Mouse (Mus musculus): ENCODE measurements at regions not wholly inside any gene's neighbourhood (a gene's known extent, or its start where the extent isn't known, plus 50 kb on each side); places are given as distances from the start of the nearest gene placed in this dataset.
A peak's percentile ranks its signal among the peaks of the same experiment; 100 is the strongest.

DNA sequence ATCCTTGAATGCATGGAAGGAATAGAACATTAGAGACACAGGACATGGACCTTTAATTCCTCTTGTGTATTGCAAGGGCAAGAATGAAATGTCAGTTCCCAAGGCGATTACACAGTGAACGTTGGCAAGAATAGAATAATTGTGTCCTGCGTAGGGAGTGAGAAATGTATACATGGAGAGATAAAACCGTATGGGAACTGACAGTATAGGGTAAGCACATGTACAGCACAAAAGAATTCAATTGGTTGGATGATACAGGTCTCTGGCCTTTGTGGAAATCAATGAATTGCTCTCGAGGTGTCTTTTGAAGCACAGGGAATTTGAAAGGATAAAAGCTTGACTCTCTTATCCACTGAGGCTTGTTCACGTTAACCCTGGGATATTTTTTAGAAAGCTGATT is 415.4 kb upstream of the Dph6 start:
- no peaks in the 10 kb centered on the region for H3K9me3 ChIP-seq (ENCODE audit: control insufficient read depth, low read length)
- no peak overlapping the region for H3K27ac ChIP-seq (ENCODE audit: low read length)
- no peaks in the 10 kb centered on the region for H3K27me3 ChIP-seq (replicated peaks; ENCODE audit: control insufficient read depth, insufficient read depth, low read length)
- H3K36me3 ChIP-seq (ENCODE audit: control insufficient read depth, insufficient read depth) = no peaks in the 10 kb centered on the region
- H3K9ac ChIP-seq (replicated peaks; ENCODE audit: low read depth, low read length) = no peak overlapping the region
- H3K4me2 ChIP-seq (ENCODE audit: low read length) = no peak overlapping the region
- no peak for ATAC-seq
- H3K4me1 ChIP-seq (replicated peaks; ENCODE audit: control insufficient read depth, insufficient read depth, low read length) = no peaks in the 10 kb centered on the region
- H3K4me3 ChIP-seq (replicated peaks; ENCODE audit: low read length) = no peak overlapping the region
- WGBS = 50% methylated on average over 6 of the region's 6 CpGs

DNA sequence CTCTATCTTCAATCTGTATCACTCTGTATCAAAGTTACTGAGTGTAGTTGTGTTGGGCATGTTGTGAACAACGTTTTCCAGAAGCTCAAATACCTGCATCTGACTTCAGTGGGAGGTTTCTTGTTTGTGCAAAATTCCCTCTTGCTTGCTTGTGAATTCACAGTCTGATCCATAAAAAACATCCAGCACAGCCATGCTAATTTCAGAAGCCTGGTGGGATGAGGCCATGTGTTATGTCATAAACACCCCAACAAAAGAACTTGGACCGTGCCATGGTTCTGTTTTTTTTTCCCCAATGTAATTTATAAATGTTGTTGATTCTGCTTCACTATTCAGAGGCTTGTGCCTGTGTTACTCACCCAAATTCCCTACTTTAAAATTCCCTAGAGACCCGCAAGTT is 415.9 kb upstream of the Dph6 start:
- H3K27ac ChIP-seq (ENCODE audit: low read length) = no peak overlapping the region
- no peaks in the 10 kb centered on the region for H3K36me3 ChIP-seq (ENCODE audit: control insufficient read depth, insufficient read depth)
- H3K4me2 ChIP-seq (ENCODE audit: low read length) = no peak overlapping the region
- no peak for ATAC-seq
- H3K27me3 ChIP-seq (replicated peaks; ENCODE audit: control insufficient read depth, insufficient read depth, low read length) = no peaks in the 10 kb centered on the region
- WGBS = 79% methylated on average over 3 of the region's 3 CpGs
- H3K9ac ChIP-seq (replicated peaks; ENCODE audit: low read depth, low read length) = no peak overlapping the region
- H3K4me1 ChIP-seq (replicated peaks; ENCODE audit: control insufficient read depth, insufficient read depth, low read length) = no peaks in the 10 kb centered on the region
- no peaks in the 10 kb centered on the region for H3K9me3 ChIP-seq (ENCODE audit: control insufficient read depth, low read length)
- H3K4me3 ChIP-seq (replicated peaks; ENCODE audit: low read length) = no peak overlapping the region

DNA sequence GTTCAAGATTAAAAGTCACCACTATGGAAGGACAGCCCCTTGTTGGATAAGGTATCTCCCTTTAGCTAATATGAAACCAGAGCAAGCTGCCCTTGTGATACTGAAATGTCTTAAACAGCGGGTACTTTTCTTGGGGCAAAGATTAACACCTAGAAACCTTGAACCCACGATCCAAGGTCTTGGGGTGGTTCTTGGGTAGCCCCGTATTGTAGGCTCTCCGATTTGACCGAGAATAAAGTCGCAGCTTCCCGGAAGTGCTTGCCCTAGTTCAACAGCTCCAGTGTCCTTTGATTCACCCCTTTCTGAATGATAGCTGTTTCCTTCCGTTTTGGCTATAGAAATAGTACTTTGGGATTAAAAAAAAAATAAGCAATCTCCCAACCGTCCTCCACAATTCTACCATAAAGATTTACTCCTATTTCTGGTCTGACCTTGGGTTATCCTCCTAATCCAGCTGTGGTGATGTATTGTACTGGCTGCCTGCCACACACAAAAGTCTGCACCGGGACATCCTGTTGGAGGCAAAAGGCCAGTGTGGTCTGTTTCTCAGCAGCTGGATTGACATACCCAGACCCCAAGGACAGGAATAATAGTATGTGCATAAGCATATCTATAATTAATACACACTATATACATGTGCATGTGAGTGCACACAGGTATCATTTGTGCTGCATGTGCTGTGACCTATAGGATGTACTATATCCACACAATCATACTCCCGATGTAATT is 427.0 kb upstream of the Dph6 start:
- no peak overlapping the region for H3K4me2 ChIP-seq (ENCODE audit: low read length)
- H3K27ac ChIP-seq (ENCODE audit: low read length) = no peak overlapping the region
- H3K4me3 ChIP-seq (replicated peaks; ENCODE audit: low read length) = no peak overlapping the region
- ATAC-seq = no peak
- H3K27me3 ChIP-seq (replicated peaks; ENCODE audit: control insufficient read depth, insufficient read depth, low read length) = no peaks in the 10 kb centered on the region
- no peaks in the 10 kb centered on the region for H3K4me1 ChIP-seq (replicated peaks; ENCODE audit: control insufficient read depth, insufficient read depth, low read length)
- H3K9ac ChIP-seq (replicated peaks; ENCODE audit: low read depth, low read length) = no peak overlapping the region
- H3K36me3 ChIP-seq (ENCODE audit: control insufficient read depth, insufficient read depth) = no peaks in the 10 kb centered on the region
- 91% methylated on average over 11 of the region's 11 CpGs for WGBS
- no peaks in the 10 kb centered on the region; the same call in 1 of the 2 replicates for H3K9me3 ChIP-seq (ENCODE audit: control insufficient read depth, low read length)

DNA sequence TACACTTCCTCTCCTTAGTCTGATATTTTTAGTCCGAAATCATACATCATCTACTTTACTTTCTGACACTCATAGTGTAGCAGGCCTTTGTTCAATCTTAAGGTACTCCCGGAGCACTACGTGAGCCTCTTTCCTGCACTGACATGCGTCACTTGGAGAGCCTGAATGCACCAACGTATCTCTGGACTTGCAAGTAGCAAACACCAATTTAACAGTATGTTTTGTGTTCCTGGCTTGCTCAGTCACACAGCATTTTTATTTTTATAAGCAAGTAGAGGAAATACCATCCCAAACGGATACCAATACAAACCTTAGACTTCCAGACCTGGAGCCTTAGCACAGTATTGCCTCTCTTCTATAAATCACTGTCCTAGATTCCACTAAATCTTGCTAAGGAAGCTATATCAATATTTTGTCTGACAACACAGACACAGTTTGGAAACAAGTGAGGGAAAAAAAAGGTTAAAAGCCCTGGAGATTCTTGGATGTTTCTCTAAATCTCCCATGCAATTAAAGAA is 427.6 kb upstream of the Dph6 start:
- 79% methylated on average over 6 of the region's 6 CpGs for WGBS

DNA sequence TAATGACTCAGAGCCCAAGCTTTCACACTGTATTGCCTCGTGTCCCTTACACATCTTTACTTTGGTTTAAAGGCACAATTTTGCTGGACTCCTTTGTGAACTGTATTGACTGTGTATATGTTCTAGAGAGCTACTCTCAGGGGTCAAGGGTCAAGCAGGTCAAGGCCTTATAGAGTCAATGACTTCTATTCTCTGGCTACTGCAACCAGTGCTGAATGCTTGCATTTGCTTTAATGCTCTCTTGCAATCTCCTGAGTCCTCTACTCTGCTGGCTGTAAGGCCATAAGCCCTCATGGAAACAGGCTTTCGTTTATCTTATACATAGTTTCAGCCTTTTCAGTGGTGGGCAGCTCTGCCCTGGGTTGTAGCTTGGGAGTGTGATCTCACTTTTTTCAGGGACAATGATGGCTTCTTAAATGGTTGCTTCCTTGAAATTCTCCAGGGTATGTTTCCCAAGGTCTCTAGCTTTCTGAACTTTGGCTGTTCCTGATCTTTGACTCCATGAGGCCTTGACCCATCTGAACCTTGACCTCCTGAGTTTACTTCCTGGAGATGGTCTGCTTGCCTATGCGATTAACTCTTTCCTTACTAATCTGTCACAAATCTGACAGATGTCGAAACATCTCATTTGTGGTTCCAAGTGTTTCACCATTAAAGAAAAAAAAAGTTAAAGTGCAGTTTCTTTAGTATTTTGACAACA is 433.8 kb upstream of the Dph6 start:
- Histone ChIP-seq H3K4me1 (replicated peaks; ENCODE audit: control insufficient read depth, insufficient read depth, low read length) (no peaks in the 10 kb centered on the region), H3K9ac (replicated peaks; ENCODE audit: low read depth, low read length) (no peak overlapping the region), H3K27ac (ENCODE audit: low read length) (no peak overlapping the region), H3K4me2 (ENCODE audit: low read length) (no peak overlapping the region), H3K36me3 (ENCODE audit: control insufficient read depth, insufficient read depth) (no peaks in the 10 kb centered on the region), H3K4me3 (replicated peaks; ENCODE audit: low read length) (no peak overlapping the region), H3K27me3 (replicated peaks; ENCODE audit: control insufficient read depth, insufficient read depth, low read length) (no peaks in the 10 kb centered on the region), H3K9me3 (ENCODE audit: control insufficient read depth, low read length) (no peaks in the 10 kb centered on the region; the same call in 1 of the 2 replicates)
- 81% methylated on average over 4 of the region's 4 CpGs for WGBS
- no peak for ATAC-seq

More for the DNA sequence above, 427.6 kb upstream of the Dph6 start:
- H3K4me2 ChIP-seq (ENCODE audit: low read length) = no peak overlapping the region
- no peaks in the 10 kb centered on the region for H3K36me3 ChIP-seq (ENCODE audit: control insufficient read depth, insufficient read depth)
- H3K9me3 ChIP-seq (ENCODE audit: control insufficient read depth, low read length) = no peaks in the 10 kb centered on the region; the same call in 1 of the 2 replicates
- H3K4me1 ChIP-seq (replicated peaks; ENCODE audit: control insufficient read depth, insufficient read depth, low read length) = no peaks in the 10 kb centered on the region
- H3K27ac ChIP-seq (ENCODE audit: low read length) = no peak overlapping the region
- H3K4me3 ChIP-seq (replicated peaks; ENCODE audit: low read length) = no peak overlapping the region
- no peaks in the 10 kb centered on the region for H3K27me3 ChIP-seq (replicated peaks; ENCODE audit: control insufficient read depth, insufficient read depth, low read length)
- no peak for ATAC-seq
- H3K9ac ChIP-seq (replicated peaks; ENCODE audit: low read depth, low read length) = no peak overlapping the region

DNA sequence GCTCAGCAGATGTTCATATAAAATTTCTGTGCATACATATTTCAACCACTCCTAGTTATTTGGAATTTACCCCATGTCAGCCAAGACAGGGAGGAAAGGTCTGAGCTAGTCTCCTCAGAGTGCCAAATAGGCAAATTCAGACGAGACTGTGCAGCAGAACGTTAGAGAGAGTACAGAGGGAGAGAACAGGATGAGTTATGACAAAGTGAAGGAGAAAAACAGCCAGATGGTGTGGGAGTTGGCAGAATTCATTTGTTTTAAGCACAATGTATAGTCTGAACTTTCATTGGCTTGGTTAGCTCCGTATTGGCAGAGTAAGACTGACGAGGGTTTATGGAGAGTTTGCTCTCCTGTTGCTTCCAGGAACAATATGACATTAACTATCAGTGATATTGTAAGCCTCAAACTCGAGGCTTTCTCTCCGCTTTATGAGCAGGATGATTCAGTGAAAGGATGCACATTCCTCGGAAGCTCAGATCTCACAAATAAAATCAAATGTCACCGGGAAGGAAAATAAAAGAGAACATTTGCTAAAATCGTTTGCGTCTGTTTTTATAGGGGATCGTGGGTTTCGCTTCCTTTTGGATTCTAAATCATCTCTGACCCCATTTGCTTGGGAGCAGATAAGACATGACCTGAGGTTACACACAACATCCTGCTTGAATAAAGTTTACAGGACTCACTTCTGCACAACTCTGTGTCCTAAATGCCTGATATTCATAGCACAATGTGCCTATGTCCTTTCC is 435.8 kb upstream of the Dph6 start:
- Histone ChIP-seq H3K36me3 (ENCODE audit: control insufficient read depth, insufficient read depth) (no peaks in the 10 kb centered on the region), H3K9me3 (ENCODE audit: control insufficient read depth, low read length) (no peaks in the 10 kb centered on the region; the same call in 1 of the 2 replicates), H3K4me1 (replicated peaks; ENCODE audit: control insufficient read depth, insufficient read depth, low read length) (0 out of 2 replicates have a peak, but pooled peaks cover under 1% of the 10 kb centered on the region), H3K27ac (ENCODE audit: low read length) (no peak overlapping the region), H3K9ac (replicated peaks; ENCODE audit: low read depth, low read length) (no peak overlapping the region), H3K4me3 (replicated peaks; ENCODE audit: low read length) (no peak overlapping the region), H3K4me2 (ENCODE audit: low read length) (no peak overlapping the region), H3K27me3 (replicated peaks; ENCODE audit: control insufficient read depth, insufficient read depth, low read length) (no peaks in the 10 kb centered on the region)
- 71% methylated on average over 12 of the region's 12 CpGs for WGBS
- peak; percentile 75 for ATAC-seq

DNA sequence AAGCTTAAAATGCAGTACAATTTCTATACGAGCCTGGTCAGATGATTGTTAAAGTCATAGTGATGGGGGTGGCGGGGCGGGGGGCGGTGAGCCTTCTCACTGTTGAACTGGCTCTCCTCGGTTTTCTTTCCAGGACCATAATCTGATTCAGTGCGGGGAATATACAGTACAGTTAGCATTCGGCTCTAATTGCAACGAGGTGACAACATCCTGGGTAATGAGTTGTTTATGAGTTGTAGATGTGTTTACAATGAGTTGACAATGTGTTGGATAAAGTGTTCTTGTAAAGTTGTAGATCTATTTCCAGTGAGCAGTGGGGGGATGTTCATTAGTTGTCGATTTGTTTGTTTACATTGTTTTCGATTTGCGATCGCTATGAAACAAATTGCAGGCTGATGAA is 440.6 kb upstream of the Dph6 start:
- Histone ChIP-seq H3K36me3 (ENCODE audit: control insufficient read depth, insufficient read depth) (no peaks in the 10 kb centered on the region), H3K4me2 (ENCODE audit: low read length) (peak overlapping the region; percentile 4; the same call in 1 of the 2 replicates), H3K9me3 (ENCODE audit: control insufficient read depth, low read length) (no peaks in the 10 kb centered on the region), H3K27me3 (replicated peaks; ENCODE audit: control insufficient read depth, insufficient read depth, low read length) (no peaks in the 10 kb centered on the region), H3K27ac (ENCODE audit: low read length) (no peak overlapping the region), H3K9ac (replicated peaks; ENCODE audit: low read depth, low read length) (no peak overlapping the region), H3K4me1 (replicated peaks; ENCODE audit: control insufficient read depth, insufficient read depth, low read length) (0 out of 2 replicates have a peak, but pooled peaks cover 2% of the 10 kb centered on the region), H3K4me3 (replicated peaks; ENCODE audit: low read length) (no peak overlapping the region)
- WGBS = 47% methylated on average over 12 of the region's 12 CpGs
- peak; percentile 61 for ATAC-seq

DNA sequence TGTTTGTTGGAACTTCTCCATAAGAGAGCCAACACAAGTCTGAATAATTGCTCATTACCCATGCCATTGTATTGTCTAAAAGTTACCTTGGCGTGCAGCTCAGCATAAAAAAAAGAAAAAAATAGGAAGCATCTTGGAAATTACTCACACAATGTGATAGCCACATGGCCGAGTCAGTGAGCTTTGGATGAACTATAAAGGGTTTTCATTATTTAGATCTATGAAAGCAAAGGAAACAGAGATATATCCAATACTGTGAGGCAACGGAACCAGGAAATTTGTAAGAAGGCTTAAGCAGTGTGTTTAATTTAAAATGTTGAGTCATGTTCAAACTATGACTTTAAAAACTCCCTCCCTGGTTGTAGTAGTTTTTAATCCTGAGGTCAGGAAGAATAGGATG is 446.7 kb upstream of the Dph6 start:
- 76% methylated on average over 3 of the region's 3 CpGs for WGBS
- Histone ChIP-seq H3K27ac (ENCODE audit: low read length) (no peak overlapping the region), H3K27me3 (replicated peaks; ENCODE audit: control insufficient read depth, insufficient read depth, low read length) (no peaks in the 10 kb centered on the region), H3K4me1 (replicated peaks; ENCODE audit: control insufficient read depth, insufficient read depth, low read length) (no peaks in the 10 kb centered on the region), H3K4me3 (replicated peaks; ENCODE audit: low read length) (no peak overlapping the region), H3K36me3 (ENCODE audit: control insufficient read depth, insufficient read depth) (no peaks in the 10 kb centered on the region), H3K9ac (replicated peaks; ENCODE audit: low read depth, low read length) (no peak overlapping the region), H3K9me3 (ENCODE audit: control insufficient read depth, low read length) (no peaks in the 10 kb centered on the region), H3K4me2 (ENCODE audit: low read length) (no peak overlapping the region)
- ATAC-seq = no peak
